Mouse (Mus musculus): ENCODE measurements at regions not wholly inside any gene's neighbourhood (a gene's known extent, or its start where the extent isn't known, plus 50 kb on each side); places are given as distances from the start of the nearest gene placed in this dataset.
A peak's percentile ranks its signal among the peaks of the same experiment; 100 is the strongest.
"Not testable (repeated sequence)": the region's sequence is repeated elsewhere in the genome, so short reads cannot be mapped to it uniquely, and the experiment has no call there.

- DNase-seq (ENCODE audit: low read depth): no peak
Observed at GRCm38 (mm10) chrX:12296264-12297053, 136.3 kb upstream of the Bcor start.

- no peak for DNase-seq (ENCODE audit: low read depth)
Observed at GRCm38 (mm10) chrX:12298609-12299008, 138.5 kb upstream of the Bcor start.

GRCm38 (mm10) chrX:12299236-12299635, 139.1 kb upstream of the Bcor start:
- DNase-seq (ENCODE audit: low read depth): no peak

- DNase-seq (ENCODE audit: low read depth): no peak
Observed at GRCm38 (mm10) chrX:12304678-12305077, 144.5 kb upstream of the Bcor start.

GRCm38 (mm10) chrX:12306940-12307339, 146.8 kb upstream of the Bcor start:
- no peak for DNase-seq (ENCODE audit: low read depth)

GRCm38 (mm10) chrX:12312534-12312933, 152.4 kb upstream of the Bcor start:
- DNase-seq (ENCODE audit: low read depth): no peak

- DNase-seq (ENCODE audit: low read depth): no peak
Observed at GRCm38 (mm10) chrX:12315658-12316057, 155.5 kb upstream of the Bcor start.

- not testable (repeated sequence) for DNase-seq (ENCODE audit: low read depth)
Observed at GRCm38 (mm10) chrX:12317488-12317887, 157.3 kb upstream of the Bcor start.

- no peak for DNase-seq (ENCODE audit: low read depth)
Observed at GRCm38 (mm10) chrX:12318848-12319651, 158.9 kb upstream of the Bcor start.

- no peak for DNase-seq (ENCODE audit: low read depth)
Observed at GRCm38 (mm10) chrX:12322453-12322852, 162.3 kb upstream of the Bcor start.

GRCm38 (mm10) chrX:12323268-12323667, 163.1 kb upstream of the Bcor start:
- no peak for DNase-seq (ENCODE audit: low read depth)

- no peak for DNase-seq (ENCODE audit: low read depth)
Observed at GRCm38 (mm10) chrX:12323812-12324211, 163.7 kb upstream of the Bcor start.

GRCm38 (mm10) chrX:12327464-12327863, 167.3 kb upstream of the Bcor start:
- no peak for DNase-seq (ENCODE audit: low read depth)

GRCm38 (mm10) chrX:12340561-12340960, 180.4 kb upstream of the Bcor start:
- DNase-seq (ENCODE audit: low read depth): no peak

- no peak for DNase-seq (ENCODE audit: low read depth)
Observed at GRCm38 (mm10) chrX:12341356-12341965, 181.3 kb upstream of the Bcor start.

- no peak for DNase-seq (ENCODE audit: low read depth)
Observed at GRCm38 (mm10) chrX:12344805-12345555, 184.8 kb upstream of the Bcor start.

GRCm38 (mm10) chrX:12346856-12347255, 186.7 kb upstream of the Bcor start:
- DNase-seq (ENCODE audit: low read depth): no peak

- DNase-seq (ENCODE audit: low read depth): peak; percentile 2
Observed at GRCm38 (mm10) chrX:12348117-12348516, 188.0 kb upstream of the Bcor start.

- DNase-seq (ENCODE audit: low read depth): no peak
Observed at GRCm38 (mm10) chrX:12354875-12355274, 194.7 kb upstream of the Bcor start.

GRCm38 (mm10) chrX:12358026-12358425, 197.9 kb upstream of the Bcor start:
- DNase-seq (ENCODE audit: low read depth): no peak

- peak; percentile 15 for DNase-seq (ENCODE audit: low read depth)
Observed at GRCm38 (mm10) chrX:12365582-12366323, 205.6 kb upstream of the Bcor start.

All from NIH3T3 (cell line).